Mouse (Mus musculus): ENCODE measurements around the gene Mrgpre. TPM values are rescaled to one million over a fixed set of nuclear protein-coding genes. Genes with fewer than 3 reads are reported as not detected.

The Mrgpre gene
- polyA plus RNA-seq (2011; ENCODE audit: insufficient read depth, insufficient read length, low replicate concordance, missing spikeins) = 0.52 TPM in 1 of 2 replicates, not detected in the other

- WGBS = 8% methylated on average over 21 of the region's 21 CpGs
- Histone ChIP-seq H3K4me1 (ENCODE audit: control insufficient read depth, insufficient read depth, low read length) (peaks cover 3% of the 10 kb centered on the region; the same call in 1 of the 2 replicates), H3K27ac (ENCODE audit: control insufficient read depth, insufficient read depth, low read depth, low read length, poor library complexity) (peak within 1 kb of the TSS; percentile 71), H3K4me3 (replicated peaks; ENCODE audit: control insufficient read depth, low read depth, low read length) (peak within 1 kb of the TSS; percentile 65)
- TF ChIP-seq POLR2A (IDR thresholded peaks at IDR 0.05; ENCODE audit: borderline replicate concordance, control insufficient read depth, low read depth, low read length) (peak; percentile 35; the same call in 1 of the 2 replicates), CTCF (IDR thresholded peaks at IDR 0.05; ENCODE audit: control insufficient read depth, insufficient read depth, low read length) (no peak)
Observed at GRCm38 (mm10) chr7:143783996-143784829, at the start of gene Mrgpre. Gene Mrgpre, minus strand, starts transcription at chr7:143784500.

- no peak for TF ChIP-seq POLR2A (IDR thresholded peaks at IDR 0.05; ENCODE audit: borderline replicate concordance, control insufficient read depth, low read depth, low read length)
- Histone ChIP-seq H3K4me3 (replicated peaks; ENCODE audit: control insufficient read depth, low read depth, low read length) (no peak overlapping the region), H3K27ac (ENCODE audit: control insufficient read depth, insufficient read depth, low read depth, low read length, poor library complexity) (no peak overlapping the region), H3K4me1 (ENCODE audit: control insufficient read depth, insufficient read depth, low read length) (no peaks in the 10 kb centered on the region)
- 73% methylated on average over 6 of the region's 6 CpGs for WGBS
Observed at GRCm38 (mm10) chr7:143833581-143834190, 49.4 kb upstream of the Mrgpre start.

GRCm38 (mm10) chr7:143832611-143833010, 48.3 kb upstream of the Mrgpre start:
- H3K4me1 ChIP-seq (ENCODE audit: control insufficient read depth, insufficient read depth, low read length) = no peaks in the 10 kb centered on the region
- no peak overlapping the region for H3K27ac ChIP-seq (ENCODE audit: control insufficient read depth, insufficient read depth, low read depth, low read length, poor library complexity)
- H3K4me3 ChIP-seq (replicated peaks; ENCODE audit: control insufficient read depth, low read depth, low read length) = no peak overlapping the region
- 81% methylated on average over 2 of the region's 2 CpGs for WGBS
- TF ChIP-seq CTCF (IDR thresholded peaks at IDR 0.05; ENCODE audit: control insufficient read depth, insufficient read depth, low read length) (no peak), POLR2A (IDR thresholded peaks at IDR 0.05; ENCODE audit: borderline replicate concordance, control insufficient read depth, low read depth, low read length) (no peak)

GRCm38 (mm10) chr7:143832196-143832595, 47.9 kb upstream of the Mrgpre start:
- H3K4me3 ChIP-seq (replicated peaks; ENCODE audit: control insufficient read depth, low read depth, low read length) = no peak overlapping the region
- no peak for TF ChIP-seq CTCF (IDR thresholded peaks at IDR 0.05; ENCODE audit: control insufficient read depth, insufficient read depth, low read length)
- no peak for TF ChIP-seq POLR2A (IDR thresholded peaks at IDR 0.05; ENCODE audit: borderline replicate concordance, control insufficient read depth, low read depth, low read length)
- WGBS = 70% methylated on average over 8 of the region's 8 CpGs
- no peaks in the 10 kb centered on the region for H3K4me1 ChIP-seq (ENCODE audit: control insufficient read depth, insufficient read depth, low read length)
- no peak overlapping the region for H3K27ac ChIP-seq (ENCODE audit: control insufficient read depth, insufficient read depth, low read depth, low read length, poor library complexity)

- TF ChIP-seq POLR2A (IDR thresholded peaks at IDR 0.05; ENCODE audit: borderline replicate concordance, control insufficient read depth, low read depth, low read length) = no peak
- TF ChIP-seq CTCF (IDR thresholded peaks at IDR 0.05; ENCODE audit: control insufficient read depth, insufficient read depth, low read length) = no peak
- Histone ChIP-seq H3K4me1 (ENCODE audit: control insufficient read depth, insufficient read depth, low read length) (no peaks in the 10 kb centered on the region), H3K27ac (ENCODE audit: control insufficient read depth, insufficient read depth, low read depth, low read length, poor library complexity) (no peak overlapping the region), H3K4me3 (replicated peaks; ENCODE audit: control insufficient read depth, low read depth, low read length) (peak overlapping the region; percentile 64)
- WGBS = 5% methylated on average over 6 of the region's 6 CpGs
Observed at GRCm38 (mm10) chr7:143830399-143830798, 46.1 kb upstream of the Mrgpre start.

- Histone ChIP-seq H3K4me1 (ENCODE audit: control insufficient read depth, insufficient read depth, low read length) (no peaks in the 10 kb centered on the region), H3K27ac (ENCODE audit: control insufficient read depth, insufficient read depth, low read depth, low read length, poor library complexity) (peak overlapping the region; percentile 79), H3K4me3 (replicated peaks; ENCODE audit: control insufficient read depth, low read depth, low read length) (peak overlapping the region; percentile 91)
- TF ChIP-seq POLR2A (IDR thresholded peaks at IDR 0.05; ENCODE audit: borderline replicate concordance, control insufficient read depth, low read depth, low read length) (0 out of 2 replicates have a peak, but pooled peaks have one; percentile 36), CTCF (IDR thresholded peaks at IDR 0.05; ENCODE audit: control insufficient read depth, insufficient read depth, low read length) (peak; percentile 84)
- WGBS = under 1% methylated on average over 37 of the region's 37 CpGs
Observed at GRCm38 (mm10) chr7:143829504-143830331, 45.4 kb upstream of the Mrgpre start.

- no peak overlapping the region for H3K4me3 ChIP-seq (replicated peaks; ENCODE audit: control insufficient read depth, low read depth, low read length)
- no peaks in the 10 kb centered on the region; the same call in 1 of the 2 replicates for H3K4me1 ChIP-seq (ENCODE audit: control insufficient read depth, insufficient read depth, low read length)
- TF ChIP-seq POLR2A (IDR thresholded peaks at IDR 0.05; ENCODE audit: borderline replicate concordance, control insufficient read depth, low read depth, low read length) = no peak
- no peak for TF ChIP-seq CTCF (IDR thresholded peaks at IDR 0.05; ENCODE audit: control insufficient read depth, insufficient read depth, low read length)
- H3K27ac ChIP-seq (ENCODE audit: control insufficient read depth, insufficient read depth, low read depth, low read length, poor library complexity) = no peak overlapping the region
- WGBS = 52% methylated on average over 2 of the region's 2 CpGs
Observed at GRCm38 (mm10) chr7:143826985-143827384, 42.7 kb upstream of the Mrgpre start.

GRCm38 (mm10) chr7:143823266-143823605, 38.9 kb upstream of the Mrgpre start:
- H3K4me1 ChIP-seq (ENCODE audit: control insufficient read depth, insufficient read depth, low read length) = no peaks in the 10 kb centered on the region; the same call in 1 of the 2 replicates
- TF ChIP-seq POLR2A (IDR thresholded peaks at IDR 0.05; ENCODE audit: borderline replicate concordance, control insufficient read depth, low read depth, low read length) (no peak), CTCF (IDR thresholded peaks at IDR 0.05; ENCODE audit: control insufficient read depth, insufficient read depth, low read length) (no peak)
- H3K27ac ChIP-seq (ENCODE audit: control insufficient read depth, insufficient read depth, low read depth, low read length, poor library complexity) = peak overlapping the region; percentile 44
- WGBS = 81% methylated on average over 4 of the region's 4 CpGs
- H3K4me3 ChIP-seq (replicated peaks; ENCODE audit: control insufficient read depth, low read depth, low read length) = peak overlapping the region; percentile 56
